Mouse (Mus musculus) kidney, postnatal 4 days (tissue): ENCODE data around the gene Gramd1b.

Experiments
- DNase-seq, 2 experiments: peaks; one replicate each; pipeline ENCODE4 v3.0.0; 2021; ENCODE audit warnings: mixed read lengths in 2 of 2

Gene Gramd1b

DNA sequence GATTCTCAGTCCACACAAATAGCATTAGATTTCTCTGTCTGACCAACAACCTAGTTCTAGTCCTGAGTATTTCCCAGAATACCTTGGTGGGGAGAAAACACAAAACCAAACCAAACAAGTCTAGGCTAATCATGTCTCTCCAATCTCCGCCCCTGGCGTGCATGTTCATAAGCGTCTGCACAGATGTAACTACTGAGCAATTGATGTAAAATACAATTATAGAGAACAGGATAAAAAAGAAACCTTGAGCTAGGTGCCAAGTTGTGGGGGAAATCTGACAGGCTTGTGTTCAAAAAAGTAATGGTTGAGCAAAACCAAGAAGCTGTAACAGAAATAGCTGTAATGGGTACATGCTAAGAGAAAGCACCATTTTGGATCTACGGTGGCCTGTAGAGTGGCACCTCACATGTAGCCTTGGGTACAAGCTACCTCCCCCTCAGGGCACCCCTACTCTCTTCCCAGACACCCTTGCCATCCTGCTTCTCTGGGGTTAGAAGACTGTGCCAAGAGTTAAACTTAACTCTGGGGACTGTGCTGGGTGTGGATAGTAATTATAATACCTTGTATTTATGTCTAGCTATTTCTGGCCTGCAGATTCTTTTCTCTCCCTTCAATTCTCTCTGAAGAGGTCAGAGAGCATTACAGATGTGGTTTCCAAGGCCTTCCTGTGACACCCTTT lies 174.3 kb downstream of the Gramd1b start:
- DNase-seq, result no peak

DNA sequence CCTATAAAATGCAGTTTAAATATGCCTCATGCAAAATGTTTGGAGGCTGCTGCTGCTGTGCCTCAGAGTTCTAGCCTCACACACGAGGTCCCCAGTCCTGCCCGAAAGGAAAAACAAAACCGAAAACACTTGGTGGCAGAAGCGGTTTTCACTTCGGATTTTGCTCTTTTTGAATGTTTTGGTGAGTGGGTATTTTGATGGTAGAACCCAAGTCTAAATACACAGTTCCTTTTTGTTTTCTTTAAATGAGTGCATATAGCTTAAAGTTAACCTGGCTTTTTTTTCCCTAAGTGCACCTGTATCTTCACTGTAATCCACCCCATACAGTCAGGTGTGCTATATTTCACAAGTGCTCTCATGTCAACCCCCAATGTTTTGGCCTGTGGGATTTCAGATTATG lies 174.8 kb downstream of the Gramd1b start:
- DNase-seq, result no peak

DNA sequence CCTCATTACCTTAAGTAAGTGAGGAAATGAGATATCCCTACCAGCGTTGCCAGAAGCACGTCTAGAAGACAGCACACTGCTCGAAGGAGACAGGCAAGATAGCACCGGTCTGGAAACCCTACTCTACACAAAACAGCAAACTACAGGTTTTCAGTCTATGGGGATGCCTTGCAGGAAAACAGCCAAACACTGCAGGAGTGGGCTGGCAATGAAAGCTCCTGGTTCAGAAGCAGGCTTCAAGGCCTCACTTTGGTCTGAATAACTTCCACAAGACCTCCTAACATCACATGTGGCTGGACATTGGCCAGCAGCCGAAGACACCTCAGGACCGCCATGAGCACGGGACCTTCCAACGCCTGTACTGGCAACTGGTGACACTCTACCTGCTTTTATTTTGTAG lies 175.8 kb downstream of the Gramd1b start:
- no peak for DNase-seq

DNA sequence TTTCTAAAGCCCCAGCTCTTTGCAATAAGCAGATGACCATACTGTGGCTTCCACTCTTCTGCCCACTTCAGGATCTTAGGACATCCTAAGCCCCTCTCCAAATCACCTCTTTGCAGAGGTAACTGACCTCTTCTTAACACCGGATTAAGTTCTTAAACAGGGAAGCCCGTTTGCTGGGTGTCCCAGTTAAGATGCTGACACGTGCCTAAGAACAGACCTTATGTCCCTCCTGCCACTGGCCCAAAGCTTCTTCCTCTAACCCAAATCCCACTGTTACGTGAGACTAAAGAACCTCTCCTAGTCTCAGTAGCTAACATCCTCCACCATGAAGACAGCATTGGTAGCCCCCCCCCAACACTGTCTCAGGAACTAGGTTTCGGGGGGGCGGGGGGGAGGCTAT lies 177.6 kb downstream of the Gramd1b start:
- no peak for DNase-seq

DNA sequence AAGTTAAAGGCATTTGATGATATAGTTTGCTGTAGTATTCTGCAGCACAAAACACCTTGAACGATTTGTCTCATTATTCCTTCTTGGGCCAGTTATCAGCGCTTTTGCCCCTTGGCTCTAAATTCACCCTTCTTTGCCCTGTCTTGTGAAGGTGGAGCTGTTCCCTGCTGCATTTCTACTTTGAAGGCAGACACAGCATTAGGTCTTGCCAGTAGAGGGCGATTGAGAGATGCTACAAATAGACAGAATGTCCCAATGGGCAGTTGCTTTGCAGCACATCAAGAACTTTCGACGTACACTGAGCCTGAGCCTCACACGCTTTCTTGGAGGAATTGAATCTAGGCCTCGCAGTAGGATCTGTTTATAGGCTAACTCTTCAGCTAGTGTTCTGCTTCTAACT lies 180.5 kb downstream of the Gramd1b start:
- DNase-seq, result peak; percentile 36 to 66

DNA sequence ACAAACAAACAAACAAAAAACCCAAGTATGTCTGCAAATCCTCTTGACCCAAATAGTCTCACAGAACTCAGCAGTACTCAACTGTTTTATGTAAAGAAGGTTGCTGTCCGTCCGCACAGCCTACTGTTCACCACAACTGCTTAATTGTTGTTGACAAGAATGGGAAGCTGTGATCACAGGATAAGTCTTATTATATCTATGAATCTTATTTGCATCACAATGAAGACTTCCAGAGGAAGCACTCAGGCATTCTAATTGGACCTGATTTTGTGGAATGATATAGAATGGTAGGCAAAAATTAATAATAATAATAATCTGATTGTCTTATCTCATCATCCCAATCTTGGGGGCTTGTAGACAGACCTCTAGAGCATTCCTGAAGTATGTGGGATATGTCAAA lies 181.1 kb downstream of the Gramd1b start:
- no peak for DNase-seq

DNA sequence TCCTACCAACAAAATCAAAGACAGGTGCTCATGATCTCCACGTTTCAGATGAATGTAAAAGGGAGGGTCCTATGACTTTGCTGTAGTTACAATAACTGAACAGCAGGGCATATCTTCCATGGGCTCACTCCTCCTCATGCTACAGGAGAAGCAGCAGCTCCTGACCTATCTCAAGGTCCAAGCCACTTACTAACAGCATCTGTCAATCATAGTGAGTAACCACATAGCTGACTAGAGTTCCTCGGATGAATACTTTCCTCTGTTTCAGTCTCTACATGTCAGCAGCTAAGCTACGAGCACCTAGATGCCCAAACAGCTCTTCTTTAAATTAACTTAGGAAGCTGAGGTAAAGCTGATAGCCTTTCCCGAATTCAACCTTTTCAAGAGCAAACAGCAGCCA lies 181.6 kb downstream of the Gramd1b start:
- DNase-seq, result no peak

DNA sequence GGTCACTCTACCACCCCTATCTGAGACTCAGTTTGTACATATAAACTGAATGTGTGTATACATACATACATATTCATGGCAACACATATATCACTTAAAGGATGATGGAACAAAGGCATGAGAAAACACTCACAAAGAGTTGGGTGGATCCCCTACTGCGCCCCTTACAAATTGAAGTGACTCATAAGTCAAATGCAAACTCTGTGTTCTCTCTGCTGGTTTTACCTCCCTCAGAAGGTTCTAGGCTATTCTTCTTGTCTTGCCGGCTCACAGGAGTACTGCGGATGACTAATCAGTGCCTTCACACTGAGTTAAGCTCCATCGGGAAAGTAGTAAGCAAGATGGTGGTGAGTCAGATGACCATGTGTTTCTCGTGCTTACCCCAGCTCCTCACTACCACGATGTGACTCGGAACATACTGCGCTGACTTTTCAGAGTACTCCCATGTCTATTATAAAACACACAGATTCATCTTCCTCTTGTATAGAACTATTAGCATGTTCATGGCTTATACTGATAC lies 182.4 kb downstream of the Gramd1b start:
- DNase-seq, result no peak

DNA sequence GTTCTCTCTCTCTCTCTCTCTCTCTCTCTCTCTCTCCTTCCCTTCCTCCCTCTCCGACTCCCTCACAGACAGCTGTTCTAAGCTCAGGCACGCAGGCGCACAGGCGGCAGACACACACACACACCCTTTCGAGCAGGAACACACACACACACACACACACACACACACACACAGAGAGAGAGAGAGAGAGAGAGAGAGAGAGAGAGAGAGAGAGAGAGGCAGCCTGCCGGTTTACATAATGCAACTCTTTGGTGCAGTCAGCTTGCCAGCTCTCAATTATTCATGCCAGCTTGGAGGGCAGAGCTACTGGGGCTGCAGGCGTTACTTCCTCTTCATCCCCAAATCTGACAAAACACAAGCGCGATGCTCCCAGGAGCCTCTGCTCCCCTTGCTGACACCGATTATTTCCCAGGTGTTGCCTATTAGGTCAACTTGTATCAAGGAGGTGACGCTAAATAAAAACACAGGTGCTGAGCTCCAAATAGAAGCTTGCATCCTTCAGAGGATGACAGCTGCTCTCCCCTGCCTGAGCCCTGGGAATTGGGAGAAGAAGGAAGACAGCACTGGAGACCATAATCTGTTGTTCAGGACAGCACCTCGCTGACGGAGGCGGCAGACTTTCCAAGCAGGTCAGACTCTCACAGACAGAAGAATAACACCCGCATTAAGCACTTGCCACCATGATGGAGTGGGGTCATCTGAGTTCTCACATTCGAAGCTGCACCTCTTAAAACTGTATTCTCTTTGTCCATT lies 184.8 kb downstream of the Gramd1b start:
- DNase-seq, result peak; percentile 55 to 68

DNA sequence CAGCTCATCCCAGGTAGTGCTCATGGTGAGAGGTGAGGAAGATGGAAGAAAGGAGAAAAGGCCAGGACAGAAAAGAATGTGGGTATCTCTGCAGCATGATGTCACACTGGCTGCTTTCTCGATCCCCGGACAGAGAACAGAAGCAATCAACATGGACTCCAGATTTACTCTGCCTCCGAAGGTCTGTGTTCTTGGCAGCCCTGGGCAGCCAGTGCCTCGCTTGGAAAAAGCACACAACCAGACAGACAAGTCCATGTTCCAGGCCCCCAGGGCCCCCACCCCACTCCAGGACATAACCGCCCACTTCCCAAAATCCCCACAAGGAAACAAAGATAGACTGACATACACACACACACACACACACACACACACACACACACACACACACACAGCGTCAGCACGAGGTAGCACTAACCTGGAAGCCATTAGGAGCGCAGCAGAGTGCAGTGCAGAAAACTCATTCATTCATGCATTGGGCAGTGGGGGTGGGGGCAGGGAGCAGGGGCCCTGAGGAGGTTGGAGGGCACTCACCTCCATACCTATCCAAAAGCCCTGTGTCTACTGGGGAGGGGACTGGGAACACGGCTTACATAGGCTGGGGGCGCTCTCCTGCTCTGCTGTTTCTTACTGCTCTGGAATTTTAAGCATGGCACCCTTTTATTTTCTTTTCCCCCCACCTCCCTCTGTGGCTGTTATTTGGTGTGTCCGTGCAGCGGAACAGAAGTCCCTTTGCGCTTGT lies 185.5 kb downstream of the Gramd1b start:
- peak; percentile 20 to 54 for DNase-seq

DNA sequence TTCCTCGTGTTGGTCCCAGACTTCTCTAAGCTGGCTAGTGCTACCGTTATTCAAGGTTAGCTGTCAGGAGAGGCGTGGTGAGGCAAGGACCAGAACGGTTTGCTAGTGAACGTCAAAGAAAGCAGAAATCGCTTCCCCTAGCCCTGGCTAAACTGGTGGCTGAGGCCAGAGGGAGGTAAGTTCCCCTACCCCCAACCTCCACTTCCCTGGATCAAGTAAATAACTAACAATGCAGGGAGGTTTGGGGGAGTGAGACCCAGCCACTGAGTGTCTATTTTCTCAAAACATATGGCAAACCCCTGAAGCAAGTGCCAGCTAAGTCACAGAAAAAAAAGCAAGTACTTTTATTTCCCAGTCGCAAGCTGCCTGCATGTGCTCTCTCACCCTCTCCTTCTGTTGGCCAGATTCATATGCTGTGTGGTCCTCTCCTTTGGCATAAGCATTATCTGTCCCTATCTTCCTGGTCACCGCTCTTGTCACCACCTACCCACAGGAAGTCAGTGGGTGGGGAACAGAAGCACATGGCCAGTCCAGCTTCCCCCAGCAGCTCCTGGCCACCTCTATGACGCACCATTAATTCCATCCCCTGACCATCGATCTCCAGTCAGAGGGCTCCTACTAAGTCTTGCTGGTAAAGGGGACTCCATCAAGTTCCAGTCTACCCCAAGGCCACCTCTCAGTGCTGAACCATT lies 186.2 kb downstream of the Gramd1b start:
- no peak for DNase-seq

DNA sequence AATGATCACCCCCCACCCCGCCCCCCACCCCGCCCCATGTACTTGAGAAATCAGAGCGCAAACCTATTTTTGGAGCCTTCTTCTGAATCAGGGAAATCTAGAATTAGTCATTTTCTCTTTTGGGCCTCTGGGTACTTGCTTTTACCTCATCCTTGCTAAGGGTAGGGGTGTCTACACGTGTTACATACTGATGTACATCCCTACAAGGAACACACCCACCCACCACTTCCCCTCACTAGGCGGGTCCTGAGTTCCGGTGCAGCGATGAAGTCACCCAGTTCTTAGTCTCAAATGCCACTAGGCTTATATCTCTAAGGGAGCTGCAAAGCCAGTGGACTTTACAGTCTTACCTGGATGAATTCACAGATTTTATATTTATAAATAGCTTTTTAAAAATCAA lies 187.4 kb downstream of the Gramd1b start:
- DNase-seq, result no peak

DNA sequence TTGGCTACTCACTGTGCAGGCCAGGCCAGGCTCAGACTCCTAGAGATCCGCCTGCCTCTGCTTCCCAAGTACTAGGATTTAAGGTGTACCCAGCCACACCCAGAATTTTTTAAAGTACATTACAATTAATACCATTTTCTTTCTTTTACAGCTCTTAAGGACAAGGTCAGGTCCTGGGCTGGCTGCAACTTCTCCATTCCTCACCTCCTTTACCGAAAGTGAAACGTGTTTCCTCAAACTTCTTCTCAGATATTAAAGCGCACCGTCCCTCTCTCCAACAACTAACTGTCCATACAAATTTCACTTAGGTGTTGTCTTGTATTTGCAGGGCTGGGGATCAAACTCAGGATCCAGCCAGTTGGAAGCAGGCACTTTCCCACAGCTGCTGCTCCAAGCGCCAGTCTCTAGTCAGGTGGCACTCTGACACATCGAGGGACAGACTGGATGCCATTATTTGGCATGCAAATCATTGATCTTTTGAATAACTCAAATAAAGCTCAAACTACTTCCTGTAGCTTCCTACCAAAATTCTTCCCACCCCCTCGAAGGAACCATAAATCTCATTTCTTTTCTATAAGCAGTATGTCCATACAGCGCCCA lies 188.0 kb downstream of the Gramd1b start:
- DNase-seq, result no peak

DNA sequence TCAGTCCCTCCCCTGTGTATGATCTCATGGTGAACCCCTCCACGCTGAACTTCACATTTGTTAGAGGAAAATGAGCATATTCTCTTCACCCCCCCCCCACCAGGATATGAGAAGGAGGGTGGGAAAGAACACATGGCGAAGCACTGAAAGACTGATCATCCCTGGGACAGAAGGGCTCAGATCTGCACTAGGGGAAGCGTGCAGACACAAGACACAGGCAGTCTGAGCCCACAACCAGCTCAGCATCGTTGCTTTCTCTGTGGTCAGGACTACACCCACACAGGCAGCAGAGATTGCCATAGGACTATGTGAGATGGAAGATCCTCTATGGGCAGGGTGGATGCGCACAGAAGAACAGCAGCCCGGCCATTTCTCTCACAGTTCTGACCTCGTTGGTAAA lies 189.1 kb downstream of the Gramd1b start:
- no peak for DNase-seq

DNA sequence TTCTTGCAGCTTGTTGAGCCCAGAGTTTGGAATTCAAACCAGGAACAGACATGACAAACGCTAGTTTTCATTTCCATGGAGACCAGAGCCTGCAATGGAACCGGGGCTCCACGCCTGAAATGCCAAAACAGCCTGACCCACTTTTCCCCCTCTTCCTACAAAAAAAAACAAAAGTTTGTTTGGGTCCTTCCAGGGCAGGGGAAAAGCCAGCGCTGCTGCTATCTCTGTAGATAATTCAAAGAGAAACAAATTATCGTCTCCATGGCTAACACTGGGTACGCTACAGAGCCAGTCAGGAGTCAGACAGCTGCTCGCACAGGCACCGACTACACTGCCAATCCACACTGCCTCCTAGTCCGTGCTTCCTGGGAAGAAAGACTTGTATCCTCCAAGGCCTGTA lies 191.6 kb downstream of the Gramd1b start:
- no peak for DNase-seq

DNA sequence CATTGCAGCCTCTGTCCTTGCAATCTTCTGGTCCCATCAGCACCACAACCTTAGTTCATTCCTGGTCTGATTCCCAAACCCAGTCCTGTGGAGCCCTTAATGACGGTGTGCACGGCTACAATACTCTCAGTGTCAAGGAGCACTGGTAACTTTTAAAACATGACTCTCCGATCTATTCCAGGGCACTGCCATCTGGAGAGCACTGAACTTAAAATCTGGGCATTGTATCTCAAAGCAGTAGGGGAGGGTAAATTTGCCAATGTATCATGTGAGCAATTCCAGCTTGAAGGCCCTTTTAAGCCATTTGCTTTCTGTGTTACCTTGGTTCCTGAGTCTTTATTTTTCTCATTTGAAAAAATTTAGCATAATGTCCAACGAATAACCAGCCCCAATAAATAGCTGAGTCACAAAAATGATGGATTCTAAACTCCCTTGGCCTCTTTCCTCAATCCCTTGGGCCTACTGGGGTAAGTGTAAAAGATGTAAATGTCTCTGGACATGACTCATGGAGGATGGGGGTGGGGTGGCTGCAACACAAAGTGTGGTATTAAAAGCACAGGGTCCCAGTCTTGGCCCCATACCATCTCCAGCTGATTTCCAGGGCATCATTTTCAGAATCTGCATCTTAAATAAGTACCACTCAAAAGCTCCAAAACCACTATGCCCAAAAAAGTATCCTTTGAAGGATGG lies 193.9 kb downstream of the Gramd1b start:
- DNase-seq, result no peak

DNA sequence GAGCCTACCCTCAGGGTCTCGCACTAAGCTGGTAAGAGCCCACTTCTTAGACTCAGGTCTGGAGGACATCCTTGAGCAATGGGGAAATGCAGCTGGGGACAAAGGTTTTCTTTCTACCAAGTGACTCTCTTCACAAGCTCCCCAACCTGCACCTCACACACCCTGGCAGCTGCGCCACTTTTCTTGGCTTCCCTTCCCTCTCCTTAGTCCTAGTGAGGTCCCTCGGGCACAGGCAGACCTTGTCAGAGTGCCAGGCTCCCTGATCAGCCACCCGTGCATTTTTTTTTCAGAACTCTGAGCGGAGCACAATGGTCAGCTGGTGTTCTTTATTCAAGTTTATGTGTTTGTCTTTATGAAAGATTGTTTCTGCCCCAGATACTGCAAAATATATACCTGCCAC lies 194.5 kb downstream of the Gramd1b start:
- peak; percentile 69 to 77 for DNase-seq

DNA sequence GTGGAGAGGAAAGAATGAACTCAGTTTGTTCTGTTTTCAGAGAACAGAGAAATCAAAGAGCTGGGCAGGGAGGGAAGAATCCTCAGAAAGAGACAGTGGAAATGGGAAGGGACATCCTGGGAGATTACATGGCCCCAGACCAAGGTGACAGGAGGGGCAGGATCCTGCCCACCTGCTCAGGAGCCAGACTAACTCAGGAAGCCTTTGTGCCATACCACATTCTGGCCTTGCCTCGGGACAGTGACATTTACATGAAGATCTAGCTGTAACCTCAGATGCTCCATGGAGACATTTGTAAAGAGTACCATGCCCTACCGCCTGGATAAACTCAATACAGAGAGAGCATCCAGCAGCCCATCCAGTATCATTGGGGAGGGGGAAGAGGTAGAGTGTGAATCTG lies 196.6 kb downstream of the Gramd1b start:
- DNase-seq, result no peak

DNA sequence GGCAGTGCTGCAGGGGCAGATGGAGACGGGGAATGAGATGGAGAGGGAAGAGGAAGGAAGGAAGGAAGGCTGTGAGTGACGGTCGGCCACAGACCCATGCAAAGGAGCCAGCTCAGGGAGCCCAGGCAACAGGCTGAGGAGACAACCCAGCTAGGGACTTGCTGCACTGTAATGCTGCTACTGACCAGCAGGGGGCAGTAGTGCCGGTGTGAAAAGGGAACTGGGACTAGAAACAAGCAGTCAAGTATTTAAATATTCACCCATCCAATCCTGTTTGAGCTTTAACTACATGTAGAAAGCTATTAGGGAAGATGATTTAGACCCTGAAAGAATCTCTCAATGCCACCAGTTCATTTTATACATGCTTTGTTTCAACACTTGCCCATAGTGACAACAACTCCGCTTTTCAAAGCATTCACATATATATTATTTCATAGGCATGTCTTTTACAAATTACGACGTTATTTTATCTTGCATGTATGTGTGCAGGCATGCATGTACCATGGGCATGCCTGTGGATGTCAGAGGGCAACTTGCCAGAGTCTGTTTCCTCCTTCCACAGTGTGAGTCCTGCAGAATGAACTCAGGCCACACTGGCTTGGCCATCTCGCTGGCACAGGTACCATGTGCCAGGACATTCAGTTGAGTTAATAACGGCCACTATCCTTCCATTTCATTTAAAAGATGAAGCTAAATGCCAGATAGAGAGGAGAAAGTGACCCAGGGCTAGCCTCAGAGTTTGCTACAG lies 197.4 kb downstream of the Gramd1b start:
- DNase-seq, result peak; percentile 86 to 88

DNA sequence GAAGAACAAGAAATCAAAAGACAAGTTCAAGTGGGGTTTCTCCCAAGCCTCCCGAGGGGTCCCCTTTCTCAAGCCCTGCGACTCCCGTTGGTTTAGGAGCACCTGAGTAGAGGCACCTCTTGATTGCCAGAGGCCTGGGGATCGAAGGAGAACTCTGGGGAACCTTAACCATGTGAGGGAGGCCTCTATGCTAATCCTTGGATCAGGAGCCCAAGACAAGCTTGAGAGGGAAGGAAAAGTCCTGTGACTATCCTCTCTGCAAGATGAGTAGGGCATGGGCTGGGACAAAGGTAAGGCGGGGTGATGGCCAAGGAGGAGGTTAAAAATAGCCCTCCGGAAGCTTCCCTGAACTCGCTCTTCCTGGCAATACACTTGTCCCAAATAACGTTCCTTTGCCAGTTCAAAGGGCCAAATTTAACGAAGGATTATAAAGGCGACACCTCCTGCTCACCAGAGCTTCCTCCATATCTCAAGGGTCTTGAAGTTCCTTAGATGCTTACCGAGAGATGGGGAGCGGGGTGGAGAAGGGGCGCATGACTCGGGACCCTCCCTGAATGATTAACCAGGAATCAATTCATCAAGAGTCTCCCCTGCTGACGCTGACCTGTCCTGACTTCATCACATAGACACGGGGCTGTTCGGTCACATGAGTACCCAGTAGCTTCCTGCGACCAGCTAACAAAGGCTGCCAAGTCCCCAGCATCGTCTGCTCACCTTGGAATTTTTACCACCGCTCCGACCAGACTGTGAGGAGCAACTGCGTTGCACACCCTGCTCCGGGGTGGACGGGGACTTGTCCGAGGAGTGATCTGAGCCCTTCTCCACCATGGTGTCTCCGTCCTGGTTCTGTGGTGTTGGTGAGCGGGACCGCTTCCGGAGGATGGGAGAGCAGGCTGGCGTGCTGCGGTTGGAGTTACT lies 198.2 kb downstream of the Gramd1b start:
- DNase-seq, result no peak
